Mouse (Mus musculus) cerebellum, postnatal 4 days (tissue): Measurements from ENCODE around the gene Washc4.

ENCODE experiments used
- DNase-seq, 2 experiments: peaks; one replicate each; pipeline ENCODE4 v3.0.0; 2022; ENCODE audit warnings: low spot score in 2 of 2, mixed read lengths in 1 of 2

The Washc4 gene

GRCm38 (mm10) chr10:83636191-83636590 is 92.6 kb downstream of the Washc4 start:
- DNase-seq: no peak

- peak in 1 of 2 experiments; percentile 60 for DNase-seq
Measured at GRCm38 (mm10) chr10:83637295-83637694, 93.7 kb downstream of the Washc4 start.

- DNase-seq: no peak
Measured at GRCm38 (mm10) chr10:83639881-83640386, 96.4 kb downstream of the Washc4 start.

- no peak for DNase-seq
Measured at GRCm38 (mm10) chr10:83641641-83642040, 98.1 kb downstream of the Washc4 start.

- no peak for DNase-seq
Measured at GRCm38 (mm10) chr10:83644167-83644566, 100.6 kb downstream of the Washc4 start.

GRCm38 (mm10) chr10:83644865-83645715 is 101.5 kb downstream of the Washc4 start:
- DNase-seq: no peak

GRCm38 (mm10) chr10:83645716-83645990 is 102.1 kb downstream of the Washc4 start:
- no peak for DNase-seq
